In genomic region chr5:139805924-139806323, GRCm38 (mm10) we compare ENCODE assay signal across 25 mouse cellular contexts. TPM values are rescaled to one million over a fixed set of nuclear protein-coding genes. Genes with fewer than 3 reads are reported as not detected.
DNase-seq lines count a peak whose midpoint lies in the region; ATAC-seq and TF ChIP-seq lines count a peak whose summit lies in the region.
"Had no signal": no experiment of that assay in that cellular context is flagged by ENCODE, and none has a peak within 500 bp of the region (broad histone marks: within the 10 kb centered on the region; RNA-seq: fewer than 3 reads in every experiment).

No protein-coding gene starts in this region.

- H3K4me2 ChIP-seq in forebrain, embryonic 16.5 days (ENCODE audit: low read length), result no peak overlapping the region
- no peak overlapping the region for H3K4me2 ChIP-seq in intestine, postnatal 0 days (replicated peaks; ENCODE audit: low read depth)
- no peak overlapping the region for H3K4me2 ChIP-seq in intestine, embryonic 15.5 days (replicated peaks)
- peak overlapping the region; percentile 66 for H3K4me2 ChIP-seq in liver, embryonic 14.5 days (ENCODE audit: low read depth)
- H3K4me2 ChIP-seq: heart, embryonic 12.5 days; hindbrain, embryonic 15.5 days; limb, embryonic 12.5 days; lung, embryonic 15.5 days; midbrain, embryonic 12.5 days had no signal

- H3K27ac ChIP-seq in forebrain, embryonic 10.5 days, result 0 out of 2 replicates have a peak overlapping the region, but pooled peaks have one; percentile 59
- H3K27ac ChIP-seq in forebrain, embryonic 16.5 days (ENCODE audit: low read length), result no peak overlapping the region
- 0 out of 2 replicates have a peak overlapping the region, but pooled peaks have one; percentile 89 for H3K27ac ChIP-seq in intestine, postnatal 0 days (ENCODE audit: low read depth, low read length)
- H3K27ac ChIP-seq in intestine, embryonic 15.5 days, result no peak overlapping the region
- H3K27ac ChIP-seq in liver, embryonic 14.5 days, result peak overlapping the region; percentile 95
- H3K27ac ChIP-seq: hindbrain, embryonic 15.5 days; limb, embryonic 12.5 days; lung, embryonic 15.5 days; macrophage; midbrain, embryonic 12.5 days had no signal

- H3K36me3 ChIP-seq in forebrain, embryonic 10.5 days (replicated peaks), result peaks cover 11% of the 10 kb centered on the region
- no peaks in the 10 kb centered on the region for H3K36me3 ChIP-seq in forebrain, embryonic 16.5 days (ENCODE audit: control insufficient read depth, insufficient read depth)
- H3K36me3 ChIP-seq in intestine, postnatal 0 days (ENCODE audit: control insufficient read depth, insufficient read depth), result peaks cover 50% of the 10 kb centered on the region
- peaks cover 3% of the 10 kb centered on the region for H3K36me3 ChIP-seq in intestine, embryonic 15.5 days
- peaks cover 22% of the 10 kb centered on the region for H3K36me3 ChIP-seq in liver, embryonic 14.5 days (replicated peaks; ENCODE audit: control insufficient read depth, insufficient read depth, low read depth)

- H3K9me3 ChIP-seq in forebrain, embryonic 10.5 days, result no peaks in the 10 kb centered on the region
- no peaks in the 10 kb centered on the region; the same call in 1 of the 2 replicates for H3K9me3 ChIP-seq in forebrain, embryonic 16.5 days (ENCODE audit: control insufficient read depth, low read length)
- no peaks in the 10 kb centered on the region for H3K9me3 ChIP-seq in intestine, postnatal 0 days (ENCODE audit: control insufficient read depth)
- H3K9me3 ChIP-seq in intestine, embryonic 15.5 days, result no peaks in the 10 kb centered on the region
- H3K9me3 ChIP-seq in liver, embryonic 14.5 days (ENCODE audit: control insufficient read depth, low read length), result no peaks in the 10 kb centered on the region; the same call in 1 of the 2 replicates
- H3K9me3 ChIP-seq: embryonic facial prominence, embryonic 10.5 days; heart, embryonic 12.5 days; hindbrain, embryonic 15.5 days; lung, embryonic 15.5 days; midbrain, embryonic 12.5 days had no signal

- peak; percentile 69 for TF ChIP-seq EP300 in liver, embryonic 14.5 days (IDR thresholded peaks at IDR 0.05; ENCODE audit: low read depth)

- 91% methylated on average over 8 of the region's 8 CpGs for WGBS in forebrain, embryonic 10.5 days
- WGBS in forebrain, embryonic 16.5 days, result 95% methylated on average over 8 of the region's 8 CpGs
- WGBS in intestine, postnatal 0 days, result 87% methylated on average over 8 of the region's 8 CpGs
- whole genome bisulfite sequencing in intestine, embryonic 15.5 days, result 90% methylated on average over 8 of the region's 8 CpGs
- 82% methylated on average over 8 of the region's 8 CpGs for WGBS in liver, embryonic 14.5 days (ENCODE audit: insufficient replicate concordance)

- ATAC-seq in forebrain, embryonic 16.5 days, result no peak
- ATAC-seq in intestine, postnatal 0 days, result no peak
- no peak for ATAC-seq in intestine, embryonic 15.5 days
- peak; percentile 44 for ATAC-seq in erythroblast, adult 5-6 weeks (replicated peaks; ENCODE audit: low FRiP score, poor library complexity, severe bottlenecking)
- peak; percentile 13; the same call in 1 of the 2 replicates for ATAC-seq in liver, embryonic 14.5 days (ENCODE audit: insufficient read depth)
- ATAC-seq: CD4-positive, CD25-positive, alpha-beta regulatory T cell, adult 4 months had no signal

- no peak overlapping the region for H3K9ac ChIP-seq in forebrain, embryonic 16.5 days (replicated peaks; ENCODE audit: low read depth, low read length)
- 0 out of 2 replicates have a peak overlapping the region, but pooled peaks have one; percentile 22 for H3K9ac ChIP-seq in intestine, postnatal 0 days (ENCODE audit: low read depth, low read length)
- H3K9ac ChIP-seq in intestine, embryonic 15.5 days, result no peak overlapping the region
- H3K9ac ChIP-seq in liver, embryonic 14.5 days (replicated peaks), result peak overlapping the region; percentile 65
- H3K9ac ChIP-seq: heart, embryonic 12.5 days; hindbrain, embryonic 15.5 days; limb, embryonic 12.5 days; lung, embryonic 15.5 days; midbrain, embryonic 12.5 days had no signal

- TF ChIP-seq CTCF in intestine, postnatal 0 days (IDR thresholded peaks at IDR 0.05; ENCODE audit: low read depth), result no peak
- TF ChIP-seq CTCF in liver, embryonic 14.5 days (IDR thresholded peaks at IDR 0.05; ENCODE audit: low read depth), result peak; percentile 69

- no peak overlapping the region for H3K4me3 ChIP-seq in forebrain, embryonic 10.5 days
- no peak overlapping the region for H3K4me3 ChIP-seq in forebrain, embryonic 16.5 days (replicated peaks; ENCODE audit: low read length)
- no peak overlapping the region for H3K4me3 ChIP-seq in intestine, postnatal 0 days (ENCODE audit: low read depth, low read length)
- no peak overlapping the region for H3K4me3 ChIP-seq in intestine, embryonic 15.5 days (replicated peaks)
- H3K4me3 ChIP-seq in liver, embryonic 14.5 days (ENCODE audit: insufficient read depth in 1 of 2, low read depth in 2 of 2, low read length in 2 of 2), result no peak overlapping the region
- H3K4me3 ChIP-seq: embryonic facial prominence, embryonic 10.5 days; heart, embryonic 12.5 days; hindbrain, embryonic 15.5 days; limb, embryonic 12.5 days; lung, embryonic 15.5 days; midbrain, embryonic 12.5 days had no signal

- no peak for DNase-seq in forebrain, embryonic 10.5 days (ENCODE audit: extremely low spot score, low spot score)
- peak; percentile 69 to 77 (median 69) for DNase-seq in liver, embryonic 14.5 days (ENCODE audit: low read depth in 3 of 3, low spot score in 3 of 3)
- DNase-seq in cerebellum, adult 9-10 months, result no peak
- DNase-seq in right cerebral cortex, postnatal 14 days, result no peak
- DNase-seq: cerebellum, adult 11-12 months; gastrocnemius, postnatal 14 days; kidney, adult 2 months; thymus, postnatal 36 days had no signal

- peaks cover 28% of the 10 kb centered on the region for H3K4me1 ChIP-seq in forebrain, embryonic 10.5 days
- 0 out of 2 replicates have a peak, but pooled peaks cover 2% of the 10 kb centered on the region for H3K4me1 ChIP-seq in forebrain, embryonic 16.5 days (replicated peaks; ENCODE audit: control insufficient read depth, insufficient read depth, low read length)
- peaks cover 8% of the 10 kb centered on the region for H3K4me1 ChIP-seq in intestine, postnatal 0 days (replicated peaks; ENCODE audit: control insufficient read depth, insufficient read depth, low read length)
- H3K4me1 ChIP-seq in intestine, embryonic 15.5 days (replicated peaks), result peaks cover 21% of the 10 kb centered on the region
- peaks cover 40 to 47% of the 10 kb centered on the region in 2 experiments for H3K4me1 ChIP-seq in liver, embryonic 14.5 days (replicated peaks; ENCODE audit: control insufficient read depth in 2 of 2, insufficient read depth in 2 of 2, low read length in 1 of 2)

- no peaks in the 10 kb centered on the region for H3K27me3 ChIP-seq in forebrain, embryonic 10.5 days (ENCODE audit: poor library complexity, severe bottlenecking)
- H3K27me3 ChIP-seq in forebrain, embryonic 16.5 days (replicated peaks; ENCODE audit: control insufficient read depth, insufficient read depth, low read length), result no peaks in the 10 kb centered on the region
- H3K27me3 ChIP-seq in intestine, postnatal 0 days (replicated peaks; ENCODE audit: control insufficient read depth, insufficient read depth, low read length), result no peaks in the 10 kb centered on the region
- no peaks in the 10 kb centered on the region for H3K27me3 ChIP-seq in intestine, embryonic 15.5 days (replicated peaks)
- no peaks in the 10 kb centered on the region for H3K27me3 ChIP-seq in liver, embryonic 14.5 days (ENCODE audit: control insufficient read depth, insufficient read depth, low read length)
- H3K27me3 ChIP-seq: heart, embryonic 12.5 days; hindbrain, embryonic 15.5 days; limb, embryonic 12.5 days; lung, embryonic 15.5 days had no signal

RNA-seq across cellular contexts. Expression of gene Tmem184a, which starts 13.8 kb away (rescaled TPM):
- polyA plus RNA-seq in forebrain, embryonic 10.5 days (2016; fragmentation: Nextera tagmentation; extraction: Ambion mirVana), result 1.4 and 1.8 TPM in 2 replicates
- 0.11 and 0.29 TPM in 2 replicates for polyA plus RNA-seq in forebrain, embryonic 16.5 days (2015; fragmentation: Nextera tagmentation; extraction: Ambion mirVana)
- polyA plus RNA-seq in intestine, postnatal 0 days (2015; fragmentation: Nextera tagmentation; extraction: Ambion mirVana), result 197 and 218 TPM in 2 replicates
- 57.7 and 68.4 TPM in 2 replicates for polyA plus RNA-seq in intestine, embryonic 15.5 days (2015; fragmentation: Nextera tagmentation; extraction: Ambion mirVana)
- not detected in 2 replicates for total RNA-seq in erythroblast, adult 5-6 weeks (2015; ENCODE audit: low replicate concordance)
- total RNA-seq in erythroblast, adult 5-6 weeks (2017; ENCODE audit: low replicate concordance), result 0.14 TPM in 1 of 2 replicates, not detected in the other
- 0.75 TPM in 2 replicates for polyA plus RNA-seq in liver, embryonic 14.5 days (2012; rRNA removed)
- 0.90 and 1.2 TPM in 2 replicates for polyA plus RNA-seq in liver, embryonic 14.5 days (2014; fragmentation: Nextera tagmentation; extraction: Ambion mirVana)
- polyA plus RNA-seq: macrophage had no signal

RNA-seq across cellular contexts. Expression of gene Mafk, which starts 14.6 kb away (rescaled TPM):
- 9.8 and 10.1 TPM in 2 replicates for polyA plus RNA-seq in forebrain, embryonic 10.5 days (2016; fragmentation: Nextera tagmentation; extraction: Ambion mirVana)
- polyA plus RNA-seq in forebrain, embryonic 16.5 days (2015; fragmentation: Nextera tagmentation; extraction: Ambion mirVana), result 22.6 and 23.1 TPM in 2 replicates
- polyA plus RNA-seq in intestine, postnatal 0 days (2015; fragmentation: Nextera tagmentation; extraction: Ambion mirVana), result 23.1 and 25.5 TPM in 2 replicates
- 17.6 and 20.7 TPM in 2 replicates for polyA plus RNA-seq in intestine, embryonic 15.5 days (2015; fragmentation: Nextera tagmentation; extraction: Ambion mirVana)
- 72.4 and 83.0 TPM in 2 replicates for total RNA-seq in erythroblast, adult 5-6 weeks (2015; ENCODE audit: low replicate concordance)
- 147 and 218 TPM in 2 replicates for total RNA-seq in erythroblast, adult 5-6 weeks (2017; ENCODE audit: low replicate concordance)
- 21.6 and 23.0 TPM in 2 replicates for polyA plus RNA-seq in liver, embryonic 14.5 days (2012; rRNA removed)
- 20.7 and 22.7 TPM in 2 replicates for polyA plus RNA-seq in liver, embryonic 14.5 days (2014; fragmentation: Nextera tagmentation; extraction: Ambion mirVana)

RNA-seq across cellular contexts. Expression of gene Gm26938, which starts 20.3 kb away (rescaled TPM):
- 0.31 TPM in 1 of 2 replicates, not detected in the other for polyA plus RNA-seq in forebrain, embryonic 10.5 days (2016; fragmentation: Nextera tagmentation; extraction: Ambion mirVana)
- polyA plus RNA-seq in forebrain, embryonic 16.5 days (2015; fragmentation: Nextera tagmentation; extraction: Ambion mirVana), result not detected in 2 replicates
- not detected in 2 replicates for polyA plus RNA-seq in intestine, postnatal 0 days (2015; fragmentation: Nextera tagmentation; extraction: Ambion mirVana)
- 0.29 TPM in 1 of 2 replicates, not detected in the other for polyA plus RNA-seq in intestine, embryonic 15.5 days (2015; fragmentation: Nextera tagmentation; extraction: Ambion mirVana)
- not detected in 2 replicates for total RNA-seq in erythroblast, adult 5-6 weeks (2015; ENCODE audit: low replicate concordance)
- not detected in 2 replicates for total RNA-seq in erythroblast, adult 5-6 weeks (2017; ENCODE audit: low replicate concordance)
- not detected in 2 replicates for polyA plus RNA-seq in liver, embryonic 14.5 days (2012; rRNA removed)
- not detected in 2 replicates for polyA plus RNA-seq in liver, embryonic 14.5 days (2014; fragmentation: Nextera tagmentation; extraction: Ambion mirVana)
- total RNA-seq: adrenal gland, adult 18-20 months; G1E; gastrocnemius, postnatal 14 days; left cerebral cortex, adult 8-10 months had no signal
- polyA plus RNA-seq: CD4-positive, CD25-positive, alpha-beta regulatory T cell, adult 4 months; embryonic facial prominence, embryonic 10.5 days; frontal cortex, adult 2 months; G1E; heart, embryonic 12.5 days; hindbrain, embryonic 15.5 days; kidney, adult 2 months; lung, embryonic 15.5 days; macrophage; midbrain, embryonic 12.5 days; neural tube, embryonic 14.5 days had no signal

RNA-seq across cellular contexts. Expression of gene Psmg3, which starts 20.8 kb away (rescaled TPM):
- polyA plus RNA-seq in forebrain, embryonic 10.5 days (2016; fragmentation: Nextera tagmentation; extraction: Ambion mirVana), result 99.7 and 103 TPM in 2 replicates
- polyA plus RNA-seq in forebrain, embryonic 16.5 days (2015; fragmentation: Nextera tagmentation; extraction: Ambion mirVana), result 75.0 and 90.0 TPM in 2 replicates
- 33.9 and 34.4 TPM in 2 replicates for polyA plus RNA-seq in intestine, postnatal 0 days (2015; fragmentation: Nextera tagmentation; extraction: Ambion mirVana)
- polyA plus RNA-seq in intestine, embryonic 15.5 days (2015; fragmentation: Nextera tagmentation; extraction: Ambion mirVana), result 80.0 and 80.2 TPM in 2 replicates
- 4.0 and 6.0 TPM in 2 replicates for total RNA-seq in erythroblast, adult 5-6 weeks (2015; ENCODE audit: low replicate concordance)
- 4.3 and 6.1 TPM in 2 replicates for total RNA-seq in erythroblast, adult 5-6 weeks (2017; ENCODE audit: low replicate concordance)
- 34.5 and 41.9 TPM in 2 replicates for polyA plus RNA-seq in liver, embryonic 14.5 days (2012; rRNA removed)
- polyA plus RNA-seq in liver, embryonic 14.5 days (2014; fragmentation: Nextera tagmentation; extraction: Ambion mirVana), result 46.5 and 56.0 TPM in 2 replicates

RNA-seq across cellular contexts. Expression of gene Ints1, which starts 30.4 kb away (rescaled TPM):
- polyA plus RNA-seq in forebrain, embryonic 10.5 days (2016; fragmentation: Nextera tagmentation; extraction: Ambion mirVana), result 41.0 and 43.2 TPM in 2 replicates
- 26.7 and 32.3 TPM in 2 replicates for polyA plus RNA-seq in forebrain, embryonic 16.5 days (2015; fragmentation: Nextera tagmentation; extraction: Ambion mirVana)
- polyA plus RNA-seq in intestine, postnatal 0 days (2015; fragmentation: Nextera tagmentation; extraction: Ambion mirVana), result 9.9 and 12.7 TPM in 2 replicates
- polyA plus RNA-seq in intestine, embryonic 15.5 days (2015; fragmentation: Nextera tagmentation; extraction: Ambion mirVana), result 22.2 and 25.4 TPM in 2 replicates
- 21.3 and 30.7 TPM in 2 replicates for total RNA-seq in erythroblast, adult 5-6 weeks (2015; ENCODE audit: low replicate concordance)
- 10.9 and 28.0 TPM in 2 replicates for total RNA-seq in erythroblast, adult 5-6 weeks (2017; ENCODE audit: low replicate concordance)
- 12.1 and 14.5 TPM in 2 replicates for polyA plus RNA-seq in liver, embryonic 14.5 days (2012; rRNA removed)
- 13.5 and 17.5 TPM in 2 replicates for polyA plus RNA-seq in liver, embryonic 14.5 days (2014; fragmentation: Nextera tagmentation; extraction: Ambion mirVana)

Comparison
In these comparisons a context has a peak if more than half of its experiments do, and no peak if none do; other contexts are left out.
1. H3K27ac ChIP-seq: peak in forebrain, embryonic 10.5 days (single experiment), intestine, postnatal 0 days (single experiment) and liver, embryonic 14.5 days (single experiment); none in forebrain, embryonic 16.5 days (single experiment) and intestine, embryonic 15.5 days (single experiment).
2. H3K9ac ChIP-seq: peak in intestine, postnatal 0 days (single experiment) and liver, embryonic 14.5 days (single experiment); none in forebrain, embryonic 16.5 days (single experiment) and intestine, embryonic 15.5 days (single experiment).
3. DNase-seq: peak in liver, embryonic 14.5 days (3 of 3); none in forebrain, embryonic 10.5 days (single experiment), cerebellum, adult 9-10 months (single experiment) and right cerebral cortex, postnatal 14 days (single experiment).
4. ATAC-seq: peak in erythroblast, adult 5-6 weeks (single experiment) and liver, embryonic 14.5 days (single experiment); none in forebrain, embryonic 16.5 days (single experiment), intestine, postnatal 0 days (single experiment) and intestine, embryonic 15.5 days (single experiment).
5. RNA of gene Tmem184a, which starts 13.8 kb away (polyA plus RNA-seq): 197 to 218 TPM in intestine, postnatal 0 days and 57.7 to 68.4 TPM in intestine, embryonic 15.5 days; 1.4 to 1.8 TPM in forebrain, embryonic 10.5 days, 0.75 to 1.2 TPM in liver, embryonic 14.5 days and 0.11 to 0.29 TPM in forebrain, embryonic 16.5 days; every median in the first group is over 10 times any median in the second.